Mouse (Mus musculus) liver, adult 2 months (tissue): ENCODE results near the gene Eif3l. TPM values are rescaled to one million over a fixed set of nuclear protein-coding genes. Genes with fewer than 3 reads are reported as not detected.
A peak's percentile ranks its signal among the peaks of the same experiment; 100 is the strongest.

Experiments
- DNase-seq: peaks from one replicate; pipeline ENCODE4 v3.0.0-alpha.2; 2011; ENCODE audit warnings: low read depth, low spot score; ENCODE audit errors: extremely low read depth
- H3K27ac ChIP-seq: fragments of 200-500 bp; replicated peaks from 2 replicates; pipeline ENCODE4 v1.5.1; 2012; ENCODE audit warnings: low read depth, mild to moderate bottlenecking, control low read depth, inconsistent platforms, low read length; ENCODE audit not compliant: insufficient read depth
- H3K27me3 ChIP-seq: fragments of 200-500 bp; 2 replicates; pipeline ENCODE4 v1.6.1; 2012; ENCODE audit warnings: mild to moderate bottlenecking, moderate library complexity, low read length, inconsistent platforms; ENCODE audit not compliant: control insufficient read depth, insufficient read depth
- H3K36me3 ChIP-seq: fragments of 200-500 bp; 2 replicates; pipeline ENCODE4 v1.6.1; 2012; ENCODE audit warnings: low read length, inconsistent platforms; ENCODE audit not compliant: control insufficient read depth, insufficient read depth
- H3K4me1 ChIP-seq: fragments of 200-500 bp; 2 replicates; pipeline ENCODE4 v1.6.1; 2011; ENCODE audit warnings: low read length; ENCODE audit not compliant: control insufficient read depth, insufficient read depth
- H3K4me3 ChIP-seq: fragments of 200-500 bp; 2 replicates; pipeline ENCODE4 v1.5.1; 2011; ENCODE audit warnings: low read depth, mild to moderate bottlenecking, control low read depth, low read length, moderate library complexity; ENCODE audit not compliant: insufficient read depth
- H3K79me2 ChIP-seq: fragments of 200-500 bp; 2 replicates; pipeline ENCODE4 v1.6.1; 2012; ENCODE audit warnings: inconsistent platforms, mild to moderate bottlenecking, low read length, moderate library complexity; ENCODE audit not compliant: control insufficient read depth, insufficient read depth
- H3K9ac ChIP-seq: fragments of 200-500 bp; 2 replicates; pipeline ENCODE4 v1.6.1; 2012; ENCODE audit warnings: low read depth, mild to moderate bottlenecking, control low read depth, inconsistent platforms, low read length
- CTCF ChIP-seq: fragments of 200-500 bp; IDR thresholded peaks from 2 replicates; pipeline ENCODE4 v1.5.1; 2011; ENCODE audit warnings: low read depth, low read length, control low read depth
- POLR2A ChIP-seq: fragments of 200-500 bp; IDR thresholded peaks from 2 replicates; pipeline ENCODE4 v1.6.1; 2011; ENCODE audit warnings: low read length, control low read depth; ENCODE audit not compliant: insufficient read depth; ENCODE audit errors: extremely low read depth
- WGBS: fragments of 180-500 bp; shearing (Covaris S2); methylation state at CpG from one replicate; pipeline ENCODE4 v1.1.7; 2018; 5-methylcytosine and 5-hydroxymethylcytosine counted together
- polyA plus RNA-seq: library from polyadenylated mRNA; depleted of rRNA; stranded (reverse); fragments of >200 nt; gene quantifications from 2 replicates; pipeline ENCODE4 v1.2.3, GENCODE M21; 2012; rRNA removed
- total RNA-seq: library from RNA; depleted of rRNA; stranded (reverse); fragments of >200 nt; gene quantifications from 2 replicates; pipeline ENCODE4 v1.2.3, GENCODE M21; 2014; rRNA removed

Gene Eif3l
- total and polyA plus RNA-seq, 2 experiments: 82.1 to 103 TPM

GRCm38 (mm10) chr15:79139640-79140039, 64.7 kb downstream of the Eif3l start:
- no peak overlapping the region for H3K9ac ChIP-seq
- no peaks in the 10 kb centered on the region for H3K36me3 ChIP-seq
- WGBS: 55% methylated on average over 10 of the region's 10 CpGs
- H3K4me1 ChIP-seq: peaks cover 5% of the 10 kb centered on the region
- DNase-seq: peak; percentile 16
- H3K27me3 ChIP-seq: no peaks in the 10 kb centered on the region
- no peak overlapping the region for H3K27ac ChIP-seq
- no peak overlapping the region for H3K4me3 ChIP-seq
- peaks cover 8% of the 10 kb centered on the region; the same call in 1 of the 2 replicates for H3K79me2 ChIP-seq
- TF ChIP-seq CTCF: peak; percentile 55; the same call in 1 of the 2 replicates
- no peak for TF ChIP-seq POLR2A

DNA sequence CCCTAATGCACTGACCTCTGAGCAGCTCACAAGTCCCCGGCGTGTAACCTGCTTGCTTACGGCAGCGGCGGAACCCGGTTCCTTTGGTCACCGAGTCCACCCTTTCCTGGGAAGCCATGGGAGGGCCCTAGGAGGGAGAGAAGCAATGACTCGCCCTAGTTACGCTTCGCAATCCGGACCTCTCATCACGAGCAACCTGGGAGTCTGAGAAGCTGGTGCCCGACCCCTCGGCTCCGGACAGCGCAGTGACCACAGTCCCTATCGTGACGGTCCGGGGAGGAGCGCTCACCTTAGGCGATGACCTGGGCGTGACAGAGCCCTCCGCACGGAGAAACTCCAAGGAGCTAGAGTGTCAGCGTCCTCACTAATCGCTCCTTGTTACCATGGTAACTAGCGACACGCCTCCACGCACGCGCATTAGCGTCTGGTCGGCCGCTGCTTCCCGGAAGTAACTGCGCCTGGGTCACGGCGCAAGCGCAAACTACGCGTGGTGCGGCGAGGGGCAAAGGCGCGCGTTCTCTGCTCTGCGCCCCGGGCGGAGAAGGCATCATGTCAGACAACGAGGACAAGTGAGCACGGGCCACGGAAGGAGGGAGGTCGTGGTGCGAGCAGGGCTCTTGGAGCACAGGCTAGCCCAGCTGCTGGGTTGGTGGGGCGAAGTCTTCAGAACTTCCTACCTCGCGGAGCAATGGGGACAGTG, 66.0 kb downstream of the Eif3l start, which contains the start of the genes Polr2f and 1700088E04Rik:
Gene Polr2f (plus strand): TSS at position 144 of the 700 bp plus-strand sequence.
Gene 1700088E04Rik (minus strand): TSS at position 388 of the 700 bp plus-strand sequence.
- TF ChIP-seq CTCF: no peak
- TF ChIP-seq POLR2A: peak; percentile 84; the same call in 1 of the 2 replicates
- peaks cover 8% of the 10 kb centered on the region; the same call in 1 of the 2 replicates for H3K79me2 ChIP-seq
- peak within 1 kb of the TSS; percentile 61 for H3K27ac ChIP-seq
- peak within 1 kb of the TSS; percentile 94 for H3K9ac ChIP-seq
- peak within 1 kb of the TSS; percentile 97 for H3K4me3 ChIP-seq
- H3K4me1 ChIP-seq: peaks cover 5% of the 10 kb centered on the region
- no peaks in the 10 kb centered on the region for H3K36me3 ChIP-seq
- no peaks in the 10 kb centered on the region for H3K27me3 ChIP-seq
- peak; percentile 76 for DNase-seq
- WGBS: under 1% methylated on average over 57 of the region's 57 CpGs

DNA sequence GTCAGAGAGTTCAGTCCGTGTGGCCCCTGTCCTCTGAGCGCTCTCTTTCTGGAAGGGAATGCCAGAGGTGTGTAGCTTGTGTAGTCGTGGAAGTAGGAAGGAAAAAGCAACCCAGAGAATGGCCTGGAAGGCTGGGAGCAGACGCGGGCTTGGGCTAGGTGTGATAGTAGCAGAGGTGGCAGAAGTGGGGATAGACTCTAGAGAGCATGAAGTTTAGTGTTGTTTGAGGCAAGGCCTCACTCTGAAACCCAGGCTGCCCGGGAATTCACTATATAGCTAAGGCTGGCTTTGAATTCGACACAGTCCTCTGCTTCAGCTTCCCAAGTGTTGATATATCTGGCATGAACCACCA, 66.6 kb downstream of the Eif3l start:
- H3K79me2 ChIP-seq: peaks cover 8% of the 10 kb centered on the region; the same call in 1 of the 2 replicates
- H3K4me3 ChIP-seq: peak overlapping the region; percentile 97
- H3K27me3 ChIP-seq: no peaks in the 10 kb centered on the region
- DNase-seq: no peak
- WGBS: 2% methylated on average over 7 of the region's 7 CpGs
- H3K9ac ChIP-seq: peak overlapping the region; percentile 94
- peaks cover 5% of the 10 kb centered on the region for H3K4me1 ChIP-seq
- no peaks in the 10 kb centered on the region for H3K36me3 ChIP-seq
- TF ChIP-seq CTCF: no peak
- H3K27ac ChIP-seq: peak overlapping the region; percentile 61

DNA sequence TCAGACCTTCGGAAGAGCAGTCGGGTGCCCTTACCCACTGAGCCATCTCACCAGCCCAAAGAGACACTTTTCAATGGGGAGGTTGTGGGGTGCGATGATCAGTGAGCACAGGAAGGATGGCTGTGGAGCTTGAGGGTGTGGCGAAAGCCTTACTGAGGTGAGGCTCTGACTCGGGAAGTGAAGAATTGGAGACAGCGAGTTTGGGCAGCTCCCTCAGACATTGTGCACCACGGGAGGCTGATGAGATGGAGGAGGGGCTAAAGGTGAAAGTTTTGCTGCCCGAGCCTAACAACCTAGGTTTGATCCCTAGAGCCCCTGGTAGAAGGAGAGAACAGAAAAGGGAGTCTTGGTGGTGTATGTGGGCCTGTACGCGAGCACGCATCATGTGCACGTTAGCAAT, 68.3 kb downstream of the Eif3l start:
- no peak for DNase-seq
- Histone ChIP-seq H3K9ac (no peak overlapping the region), H3K27me3 (no peaks in the 10 kb centered on the region), H3K36me3 (peaks cover 4% of the 10 kb centered on the region; the same call in 1 of the 2 replicates), H3K4me3 (no peak overlapping the region), H3K79me2 (peaks cover 8% of the 10 kb centered on the region; the same call in 1 of the 2 replicates), H3K4me1 (peaks cover 5% of the 10 kb centered on the region), H3K27ac (no peak overlapping the region)
- TF ChIP-seq POLR2A (no peak), CTCF (no peak)
- 92% methylated on average over 12 of the region's 12 CpGs for WGBS

Other genes starting within 250 kb of the Eif3l start
- 6.5 and 8.5 TPM in 2 replicates for gene Cdc42ep1, start 232.6 kb upstream of the Eif3l start, total RNA-seq
- gene Cdc42ep1, start 232.6 kb upstream of the Eif3l start, polyA plus RNA-seq: 39.7 and 42.7 TPM in 2 replicates
- gene Lgals2, start 219.7 kb upstream of the Eif3l start, total RNA-seq: 0.55 TPM in 1 of 2 replicates, not detected in the other
- gene Lgals2, start 219.7 kb upstream of the Eif3l start, polyA plus RNA-seq: 0.57 TPM in 1 of 2 replicates, not detected in the other
- gene Gga1, start 198.0 kb upstream of the Eif3l start, total RNA-seq: 4.4 and 6.4 TPM in 2 replicates
- gene Gga1, start 198.0 kb upstream of the Eif3l start, polyA plus RNA-seq: 34.9 and 42.7 TPM in 2 replicates
- gene Gm49510, start 175.5 kb upstream of the Eif3l start, total RNA-seq: not detected in 2 replicates
- not detected in 2 replicates for gene Gm49510, start 175.5 kb upstream of the Eif3l start, polyA plus RNA-seq
- gene Sh3bp1, start 175.4 kb upstream of the Eif3l start, total RNA-seq: 0.37 and 2.3 TPM in 2 replicates
- gene Sh3bp1, start 175.4 kb upstream of the Eif3l start, polyA plus RNA-seq: 3.7 and 6.0 TPM in 2 replicates
- gene Pdxp, start 161.3 kb upstream of the Eif3l start, total RNA-seq: 0.27 and 0.37 TPM in 2 replicates
- gene Pdxp, start 161.3 kb upstream of the Eif3l start, polyA plus RNA-seq: 0.62 and 1.2 TPM in 2 replicates
- gene Lgals1, start 148.5 kb upstream of the Eif3l start, total RNA-seq: 23.2 and 31.6 TPM in 2 replicates
- gene Lgals1, start 148.5 kb upstream of the Eif3l start, polyA plus RNA-seq: 25.2 and 26.9 TPM in 2 replicates
- gene Nol12, start 140.2 kb upstream of the Eif3l start, total RNA-seq: 4.0 and 5.3 TPM in 2 replicates
- 10.3 and 13.1 TPM in 2 replicates for gene Nol12, start 140.2 kb upstream of the Eif3l start, polyA plus RNA-seq
- gene Triobp, start 127.5 kb upstream of the Eif3l start, total RNA-seq: 11.9 and 14.3 TPM in 2 replicates
- 19.9 and 24.3 TPM in 2 replicates for gene Triobp, start 127.5 kb upstream of the Eif3l start, polyA plus RNA-seq
- gene H1f0, start 46.7 kb upstream of the Eif3l start, total RNA-seq: 64.2 and 82.1 TPM in 2 replicates
- 68.0 and 79.0 TPM in 2 replicates for gene H1f0, start 46.7 kb upstream of the Eif3l start, polyA plus RNA-seq
- gene Galr3, start 33.3 kb upstream of the Eif3l start, total RNA-seq: not detected in 2 replicates
- gene Galr3, start 33.3 kb upstream of the Eif3l start, polyA plus RNA-seq: 0.09 TPM in 1 of 2 replicates, not detected in the other
- gene Ankrd54, start 12.3 kb upstream of the Eif3l start, total RNA-seq: 5.1 and 6.4 TPM in 2 replicates
- gene Ankrd54, start 12.3 kb upstream of the Eif3l start, polyA plus RNA-seq: 22.5 and 27.1 TPM in 2 replicates
- 3.0 and 3.3 TPM in 2 replicates for gene Micall1, start 33.7 kb downstream of the Eif3l start, total RNA-seq
- gene Micall1, start 33.7 kb downstream of the Eif3l start, polyA plus RNA-seq: 6.2 and 8.9 TPM in 2 replicates
- 29.2 and 36.0 TPM in 2 replicates for gene Polr2f, start 65.8 kb downstream of the Eif3l start, total RNA-seq
- gene Polr2f, start 65.8 kb downstream of the Eif3l start, polyA plus RNA-seq: 29.9 and 33.8 TPM in 2 replicates
- 0.65 and 0.67 TPM in 2 replicates for gene 1700088E04Rik, start 66.1 kb downstream of the Eif3l start, total RNA-seq
- gene 1700088E04Rik, start 66.1 kb downstream of the Eif3l start, polyA plus RNA-seq: 0.25 and 0.65 TPM in 2 replicates
- gene Sox10, start 90.1 kb downstream of the Eif3l start, total RNA-seq: not detected in 2 replicates
- gene Sox10, start 90.1 kb downstream of the Eif3l start, polyA plus RNA-seq: 0.06 TPM in 1 of 2 replicates, not detected in the other
- gene Pick1, start 154.0 kb downstream of the Eif3l start, total RNA-seq: 12.4 and 12.8 TPM in 2 replicates
- 15.4 and 18.5 TPM in 2 replicates for gene Pick1, start 154.0 kb downstream of the Eif3l start, polyA plus RNA-seq
- not detected in 2 replicates for gene Gm49486, start 154.2 kb downstream of the Eif3l start, total RNA-seq
- gene Gm49486, start 154.2 kb downstream of the Eif3l start, polyA plus RNA-seq: not detected in 2 replicates
- gene Slc16a8, start 179.6 kb downstream of the Eif3l start, total RNA-seq: not detected in 2 replicates
- gene Slc16a8, start 179.6 kb downstream of the Eif3l start, polyA plus RNA-seq: not detected in 2 replicates
- gene Baiap2l2, start 210.4 kb downstream of the Eif3l start, total RNA-seq: 0.20 TPM in 1 of 2 replicates, not detected in the other
- 0.31 and 0.51 TPM in 2 replicates for gene Baiap2l2, start 210.4 kb downstream of the Eif3l start, polyA plus RNA-seq